Mouse (Mus musculus): Measurements from ENCODE around the gene Als2.

Als2 gene

GRCm38 (mm10) chr1:59236856-59237441 is at the start of gene Als2:
TSS of gene Als2 (minus strand) at chr1:59237231.
- peak; percentile 99 for DNase-seq

- DNase-seq, result no peak
Observed at GRCm38 (mm10) chr1:59286316-59286850, 49.4 kb upstream of the Als2 start.

DNA sequence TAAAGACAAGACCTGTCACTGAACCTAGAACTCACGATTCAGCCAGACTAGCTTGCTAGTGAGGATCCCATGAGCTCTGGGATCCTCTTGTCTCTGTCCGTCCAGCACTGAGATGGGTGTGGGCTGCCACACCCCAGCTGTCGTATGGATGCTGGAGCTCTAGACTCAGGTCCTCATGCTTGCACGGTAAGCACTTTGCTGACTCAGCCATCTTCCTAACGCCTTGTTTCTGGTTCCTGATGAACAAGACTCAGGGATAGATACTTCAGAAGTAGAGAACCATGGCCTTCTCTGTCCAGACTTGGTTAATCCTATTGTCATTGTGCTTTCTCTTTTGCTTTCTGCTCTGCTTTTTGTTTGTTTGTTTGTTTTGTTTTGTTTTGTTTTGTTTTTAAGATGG is 48.8 kb upstream of the Als2 start:
- DNase-seq, result no peak

DNA sequence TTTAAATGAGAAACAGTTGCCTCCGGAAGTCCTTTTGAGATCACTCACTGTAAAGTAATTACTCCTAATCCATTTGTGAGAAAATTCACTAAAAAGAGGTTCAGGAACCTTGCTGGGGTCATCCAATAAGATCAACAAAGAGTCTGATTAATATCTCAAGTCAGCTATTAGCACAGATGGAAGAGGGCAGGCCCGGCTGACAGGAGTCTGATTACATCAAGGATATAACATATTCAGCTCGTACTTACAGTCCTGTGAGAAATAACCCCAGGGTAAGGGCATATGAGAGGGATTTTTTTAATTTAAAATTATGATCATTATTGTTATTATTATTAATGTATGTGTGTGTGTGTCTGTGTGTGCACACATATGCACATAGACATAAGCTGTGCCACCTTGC is 35.2 kb upstream of the Als2 start:
- no peak for DNase-seq

- peak; percentile 49 for DNase-seq
Observed at GRCm38 (mm10) chr1:59269951-59270689, 33.1 kb upstream of the Als2 start.

DNA sequence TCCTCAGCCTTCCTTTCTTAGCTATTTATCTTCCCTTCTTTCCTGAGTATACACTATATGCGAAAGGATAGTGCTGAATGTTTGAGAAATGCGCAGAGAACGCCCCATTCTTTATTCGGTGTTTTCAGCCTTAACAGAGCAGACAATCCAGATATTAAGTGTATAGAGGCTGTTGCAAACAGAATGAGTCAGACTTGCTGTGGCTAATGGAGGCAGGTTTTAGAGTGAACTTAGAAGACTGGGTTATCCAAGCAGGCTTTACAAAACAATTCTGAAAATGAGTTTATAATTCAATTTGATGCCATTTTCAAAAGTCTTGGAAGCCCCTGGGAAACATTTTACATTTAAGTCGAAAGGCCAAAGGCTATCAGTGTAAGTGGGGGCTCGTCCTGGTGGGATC is 32.4 kb upstream of the Als2 start:
- DNase-seq, result no peak

GRCm38 (mm10) chr1:59268931-59269330 is 31.9 kb upstream of the Als2 start:
- DNase-seq, result no peak

DNA sequence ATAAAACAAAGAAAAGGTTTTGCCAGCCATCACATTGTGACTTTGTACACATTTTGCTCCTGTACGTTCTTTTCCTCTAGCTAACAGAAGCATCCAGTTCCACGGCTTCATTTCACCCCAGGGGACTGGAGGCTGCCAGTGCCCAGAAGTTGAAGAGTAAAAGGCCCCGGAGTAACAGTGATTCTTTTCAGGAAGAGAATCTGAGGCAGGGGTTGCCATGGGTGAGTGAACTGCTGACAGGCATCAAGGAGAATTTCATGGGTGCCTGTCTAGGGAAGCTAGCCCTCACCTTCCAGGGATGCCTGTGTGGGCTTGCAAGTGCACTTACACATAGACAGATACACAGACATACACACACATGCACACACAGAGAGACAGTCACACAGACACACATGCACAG is 20.7 kb upstream of the Als2 start:
- no peak for DNase-seq

DNA sequence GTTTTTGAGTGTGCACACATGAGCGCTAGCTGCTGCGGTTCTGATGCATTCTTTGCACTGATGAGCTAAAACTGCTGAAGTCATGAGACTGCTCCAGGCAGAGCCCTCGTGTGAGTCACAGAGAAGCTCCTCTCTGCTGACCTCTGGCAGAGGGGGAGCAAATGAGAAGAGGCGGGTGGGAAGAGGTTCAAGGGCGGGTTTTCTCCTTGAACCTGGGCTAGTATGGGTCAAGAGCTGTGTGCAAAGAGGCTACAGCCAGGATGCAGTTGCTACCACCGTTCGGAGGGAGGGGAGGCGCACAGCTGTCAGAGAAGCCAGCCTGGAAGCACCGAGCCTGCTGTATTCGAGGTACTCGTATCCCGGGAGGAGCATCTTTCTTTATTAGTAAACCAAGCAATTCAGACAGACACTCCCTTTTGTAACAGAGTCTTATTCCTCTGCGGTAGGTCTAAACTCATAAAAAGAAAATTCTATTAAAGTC is 19.8 kb upstream of the Als2 start, which contains the start of gene Cdk15:
Gene Cdk15 (plus strand): TSS at position 156 of the 481 bp plus-strand sequence.
- DNase-seq, result peak; percentile 23

GRCm38 (mm10) chr1:59253301-59253909 is 16.4 kb upstream of the Als2 start:
- DNase-seq, result no peak

DNA sequence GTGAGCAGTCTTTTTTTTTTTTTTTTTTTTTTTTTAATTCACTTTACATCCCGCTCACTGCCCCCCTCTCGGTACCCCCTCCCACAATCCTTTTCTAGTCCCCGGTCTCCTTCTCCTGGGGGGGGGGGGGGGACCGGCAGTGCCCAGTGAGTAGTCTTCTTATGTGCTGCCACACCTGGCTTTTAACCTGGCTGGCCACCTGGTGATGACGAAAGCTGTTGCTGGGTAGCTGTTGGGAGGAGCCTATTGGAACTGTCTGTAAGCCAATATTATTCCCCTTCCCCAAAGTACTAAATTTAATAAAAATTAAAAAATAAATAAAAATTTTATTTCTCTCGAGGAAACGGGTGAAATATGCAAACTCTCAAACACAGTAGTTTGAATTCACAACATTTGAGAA is 15.7 kb upstream of the Als2 start:
- peak; percentile 48 for DNase-seq

GRCm38 (mm10) chr1:59247602-59248001 is 10.6 kb upstream of the Als2 start:
- peak; percentile 66 for DNase-seq

- DNase-seq, result no peak
Observed at GRCm38 (mm10) chr1:59243770-59244169, 6.7 kb upstream of the Als2 start.

DNA sequence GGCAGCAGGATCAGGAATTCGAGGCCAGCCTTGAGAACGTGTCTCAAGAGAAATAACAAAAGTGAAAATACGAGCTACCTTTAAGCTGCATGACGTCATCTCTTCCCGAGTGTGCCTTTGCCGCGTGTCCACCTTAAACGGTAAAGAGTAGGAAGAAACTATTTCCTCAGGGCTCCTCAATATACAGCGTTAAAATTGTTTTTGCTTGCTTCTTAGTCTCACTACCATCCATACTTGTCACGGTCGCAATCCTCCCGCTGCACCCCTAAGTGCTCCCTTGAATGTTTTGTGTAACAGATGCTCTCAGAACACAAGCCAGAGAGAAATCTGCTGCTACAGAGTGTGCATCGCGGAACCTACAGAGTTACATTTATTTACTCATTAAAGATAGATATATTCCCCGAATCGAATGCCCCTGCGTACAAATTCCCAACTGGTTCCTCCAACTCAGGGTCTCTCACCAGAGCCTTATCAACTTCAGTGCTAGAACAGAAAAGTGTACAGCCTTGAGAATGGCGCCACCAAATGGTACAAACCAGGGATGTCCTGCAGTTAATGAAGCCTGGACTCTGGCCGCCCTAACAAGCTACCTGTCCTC is 682 bp upstream of the Als2 start:
- DNase-seq, result peak; percentile 88

GRCm38 (mm10) chr1:59229187-59229586 is 7.8 kb downstream of the Als2 start:
- DNase-seq, result no peak

- no peak for DNase-seq
Observed at GRCm38 (mm10) chr1:59228552-59228951, 8.5 kb downstream of the Als2 start.

- DNase-seq, result no peak
Observed at GRCm38 (mm10) chr1:59222101-59222825, 14.8 kb downstream of the Als2 start.

GRCm38 (mm10) chr1:59221591-59221990 is 15.4 kb downstream of the Als2 start:
- no peak for DNase-seq

- no peak for DNase-seq
Observed at GRCm38 (mm10) chr1:59220371-59220770, 16.7 kb downstream of the Als2 start.

GRCm38 (mm10) chr1:59215446-59215845 is 21.6 kb downstream of the Als2 start:
- no peak for DNase-seq

- DNase-seq, result no peak
Observed at GRCm38 (mm10) chr1:59212951-59213350, 24.1 kb downstream of the Als2 start.

DNA sequence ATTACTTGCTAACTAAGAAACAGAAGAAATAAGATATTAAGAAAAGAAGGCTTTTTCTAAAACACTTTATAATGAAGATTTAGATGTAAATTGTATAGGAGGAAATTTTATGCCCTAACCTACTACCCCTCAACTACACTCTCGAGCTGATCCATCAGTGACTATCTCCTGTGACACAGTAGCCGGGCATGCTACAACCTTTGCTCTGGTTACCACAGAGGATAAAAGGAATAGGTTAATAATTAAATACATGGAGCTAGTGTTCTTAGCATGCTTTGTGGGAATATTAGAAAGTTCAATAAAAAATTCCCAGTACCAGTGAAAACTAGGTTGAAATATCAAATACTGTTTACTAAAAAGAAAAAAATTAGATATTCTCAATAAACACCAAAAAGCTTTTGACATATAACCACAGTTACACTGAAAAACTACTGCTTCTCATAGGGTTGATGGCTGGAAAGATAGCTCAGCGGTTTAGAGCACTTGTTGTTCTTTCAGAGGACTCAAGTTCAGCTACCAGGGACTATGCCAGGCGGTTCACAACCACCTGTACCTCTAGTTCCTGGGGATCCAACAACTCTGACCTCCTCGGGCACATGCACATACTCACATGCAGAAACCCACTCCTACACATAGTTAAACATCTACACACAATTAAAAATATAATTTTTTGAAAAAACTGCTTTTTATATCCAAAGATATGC is 24.8 kb downstream of the Als2 start:
- DNase-seq, result peak; percentile 45
